Mouse (Mus musculus): ENCODE data around the gene Hivep3. TPM values are rescaled to one million over a fixed set of nuclear protein-coding genes. Genes with fewer than 3 reads are reported as not detected.
A peak's percentile ranks its signal among the peaks of the same experiment; 100 is the strongest.

Hivep3 gene
- total RNA-seq, 1 experiment from 2014 or later: 6.3 TPM

DNA sequence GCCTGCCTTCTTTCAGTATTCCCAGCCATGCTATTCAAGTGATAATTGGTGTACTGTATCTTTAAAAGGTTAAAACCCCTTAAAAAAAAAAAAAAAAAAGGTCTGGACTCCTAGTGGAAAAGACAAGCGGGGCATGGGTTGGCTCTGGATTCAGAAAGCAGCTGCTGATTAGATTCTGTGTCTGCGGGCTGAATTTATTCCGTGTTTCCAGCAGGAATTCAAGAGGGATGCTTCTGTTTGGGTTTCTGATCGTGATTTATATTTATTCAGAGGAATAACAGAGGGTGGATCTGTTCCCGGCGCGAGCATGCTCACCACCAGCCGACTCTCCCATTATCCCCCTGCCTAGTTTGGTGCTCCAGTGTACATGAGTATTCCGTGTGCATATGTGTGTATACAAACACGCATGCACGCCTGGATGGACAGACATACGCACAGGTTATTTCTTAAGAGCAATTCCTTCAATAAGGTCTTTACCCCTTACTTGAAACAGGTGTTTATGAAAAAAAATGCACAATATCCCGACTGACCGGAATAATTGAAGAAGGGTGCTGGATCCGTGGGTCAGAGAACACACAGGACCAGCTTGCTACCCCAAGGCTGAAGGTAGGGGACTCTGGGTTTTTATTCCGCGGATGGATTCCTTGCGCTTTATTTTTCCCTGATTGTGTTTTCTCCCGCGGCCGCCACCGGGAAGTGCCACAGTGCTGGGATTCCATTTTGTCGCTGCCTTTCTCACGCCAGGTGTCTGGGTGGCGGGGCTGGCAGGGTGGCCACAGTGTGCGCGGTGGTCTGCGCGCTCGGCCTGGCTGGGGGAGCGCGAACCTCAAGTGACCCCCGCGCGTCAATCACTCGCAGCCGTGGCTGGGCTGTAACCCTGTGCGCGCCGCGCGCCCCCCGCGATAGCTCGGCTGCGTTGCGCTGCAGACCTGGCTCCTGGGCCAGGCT is 80.9 kb downstream of the Hivep3 start:
- no peak for ATAC-seq (replicated peaks; ENCODE audit: low read depth, poor library complexity, severe bottlenecking)

DNA sequence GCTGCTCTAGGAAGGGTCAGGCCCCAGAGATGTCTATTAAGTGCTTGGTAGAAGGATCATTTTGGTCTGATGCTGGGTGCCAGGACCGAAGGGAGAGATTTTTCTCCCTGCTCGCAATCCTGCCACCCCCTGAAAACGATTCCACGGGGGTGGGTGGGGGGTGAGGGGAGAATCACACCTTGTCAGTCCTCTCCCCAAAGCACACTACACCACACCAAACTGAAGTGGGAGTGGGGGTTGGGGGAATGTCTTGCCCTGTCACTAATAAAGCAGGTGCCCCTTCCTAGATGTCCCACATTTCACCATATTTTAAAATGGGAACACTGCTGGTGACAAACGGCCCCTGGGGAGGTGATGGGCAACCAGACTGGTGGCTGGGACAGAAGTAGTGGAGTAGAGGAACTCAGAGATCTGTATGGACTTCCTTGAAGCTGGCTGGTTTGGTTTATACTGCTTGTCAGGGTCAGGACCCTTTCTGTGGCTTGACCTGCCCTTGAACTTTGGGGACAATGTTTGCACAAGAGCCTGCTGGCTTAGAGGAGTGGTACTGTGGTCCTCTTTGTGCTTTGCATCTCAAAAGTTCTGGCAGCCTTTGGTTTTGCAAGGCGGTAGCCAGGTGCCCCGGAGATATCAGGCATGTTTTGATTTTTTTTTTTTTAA is 81.7 kb downstream of the Hivep3 start:
- no peak for ATAC-seq (replicated peaks; ENCODE audit: low read depth, poor library complexity, severe bottlenecking)

DNA sequence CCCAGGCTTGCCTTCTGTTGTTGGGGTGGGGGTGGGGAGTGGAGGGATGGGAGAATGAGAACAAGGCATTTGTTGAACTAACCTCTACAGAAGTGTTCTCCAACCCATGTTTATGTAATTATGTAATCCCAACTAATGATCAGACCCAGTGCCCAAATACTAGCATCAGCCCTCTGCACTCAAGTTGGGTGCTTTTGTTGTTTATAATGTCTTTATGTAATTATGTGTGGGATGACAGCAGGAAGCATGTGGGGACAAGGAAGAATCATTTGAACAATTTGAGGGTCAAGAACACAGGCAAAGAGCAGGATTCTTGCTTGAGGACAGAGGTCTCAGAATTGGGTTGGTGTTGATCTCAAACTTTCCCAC is 82.2 kb downstream of the Hivep3 start:
- no peak for ATAC-seq (replicated peaks; ENCODE audit: low read depth, poor library complexity, severe bottlenecking)

DNA sequence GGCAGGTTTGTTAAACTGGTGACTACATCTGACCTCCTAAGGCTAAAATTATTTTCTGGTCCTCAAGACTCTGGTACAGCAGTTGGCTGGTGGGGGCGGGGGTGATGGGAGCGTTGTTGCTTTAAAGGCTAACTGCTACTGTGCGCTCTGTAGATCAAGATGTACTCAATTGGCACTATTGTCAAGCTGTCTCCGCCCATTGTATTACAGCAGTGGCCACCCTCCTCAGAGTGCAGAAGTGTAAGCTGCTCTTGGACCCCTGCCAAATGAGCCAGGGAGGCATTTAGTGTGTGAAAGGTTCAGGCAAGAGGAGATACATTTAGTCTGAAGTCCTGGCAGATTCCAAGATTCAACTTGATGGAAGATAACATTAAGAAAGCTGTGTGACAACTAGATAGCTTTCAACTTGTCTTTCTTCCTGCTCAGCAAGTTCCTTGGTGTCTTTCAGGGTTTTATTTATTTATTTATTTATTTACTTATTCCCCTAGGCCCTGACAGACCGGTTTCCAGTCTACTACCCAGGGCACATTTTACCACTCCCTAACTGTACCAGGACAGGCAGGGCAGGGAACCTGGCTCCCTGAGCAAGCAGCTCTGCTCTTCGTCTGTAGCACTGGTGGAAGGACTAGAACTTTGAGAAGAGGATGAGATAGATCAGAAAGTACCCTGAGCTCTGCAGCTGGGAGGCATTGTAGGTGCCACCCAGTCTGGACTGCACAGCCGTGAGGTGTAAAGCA is 83.2 kb downstream of the Hivep3 start:
- ATAC-seq (replicated peaks; ENCODE audit: low read depth, poor library complexity, severe bottlenecking): no peak

DNA sequence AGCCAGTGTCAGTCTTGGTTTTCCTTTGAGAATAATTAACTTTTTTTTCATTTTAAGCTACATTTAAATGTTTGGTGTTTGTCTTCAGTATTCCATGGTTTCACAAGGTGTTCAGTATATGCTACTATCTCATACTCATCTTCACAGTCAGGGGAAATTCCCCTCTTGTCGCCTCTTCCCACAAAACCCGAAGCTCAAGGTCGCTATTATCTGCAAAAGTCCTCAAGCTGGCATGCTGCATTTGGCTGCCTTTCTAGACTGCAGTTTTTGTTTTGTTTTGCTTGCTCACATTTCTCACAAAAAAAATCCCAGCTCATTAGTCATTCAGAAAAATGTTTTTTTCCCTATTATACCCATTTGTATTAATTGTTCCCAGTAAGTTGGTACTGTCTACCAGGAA is 92.4 kb downstream of the Hivep3 start:
- no peak for ATAC-seq (replicated peaks; ENCODE audit: low read depth, poor library complexity, severe bottlenecking)

DNA sequence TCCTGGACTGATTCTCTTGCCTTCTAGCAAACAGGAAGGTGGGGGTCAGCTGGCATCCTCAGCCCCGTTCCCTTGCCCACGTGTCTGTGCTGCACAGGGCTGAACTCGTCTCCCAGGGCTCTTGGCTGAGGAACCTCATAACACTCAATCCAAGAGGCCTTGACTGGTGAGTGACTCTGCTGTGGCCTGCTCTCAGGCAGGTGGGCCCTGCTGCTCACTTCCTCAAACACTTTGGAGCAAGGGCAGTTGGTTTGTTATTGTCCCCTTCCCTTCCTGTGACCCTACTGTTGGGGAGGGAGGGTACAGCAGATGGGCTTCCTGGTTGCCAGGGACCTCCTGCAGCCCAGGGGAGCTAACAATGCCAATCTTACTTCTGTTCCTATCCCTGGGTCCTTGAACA is 94.8 kb downstream of the Hivep3 start:
- peak; percentile 68 for ATAC-seq (replicated peaks; ENCODE audit: low read depth, poor library complexity, severe bottlenecking)

DNA sequence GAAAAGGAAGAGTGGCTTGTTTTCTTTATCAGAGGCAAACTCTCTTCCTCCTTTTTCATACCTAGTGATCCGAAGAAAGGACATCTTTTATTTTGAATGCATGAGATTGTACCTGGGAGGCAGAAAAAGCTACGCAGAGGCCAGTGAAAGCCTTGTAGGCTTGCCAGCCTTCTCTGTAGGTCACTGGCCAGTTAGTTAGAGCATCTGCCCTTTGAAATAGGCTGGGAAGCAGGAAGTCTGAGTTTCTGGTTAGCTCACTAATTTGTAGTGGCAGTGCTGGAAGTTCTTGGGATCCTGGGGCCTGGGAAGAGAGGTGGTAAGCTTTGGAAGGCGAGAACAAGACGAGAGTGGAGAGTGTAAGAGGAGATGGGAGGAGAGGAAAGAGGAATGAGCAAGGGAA is 95.4 kb downstream of the Hivep3 start:
- ATAC-seq (replicated peaks; ENCODE audit: low read depth, poor library complexity, severe bottlenecking): no peak

DNA sequence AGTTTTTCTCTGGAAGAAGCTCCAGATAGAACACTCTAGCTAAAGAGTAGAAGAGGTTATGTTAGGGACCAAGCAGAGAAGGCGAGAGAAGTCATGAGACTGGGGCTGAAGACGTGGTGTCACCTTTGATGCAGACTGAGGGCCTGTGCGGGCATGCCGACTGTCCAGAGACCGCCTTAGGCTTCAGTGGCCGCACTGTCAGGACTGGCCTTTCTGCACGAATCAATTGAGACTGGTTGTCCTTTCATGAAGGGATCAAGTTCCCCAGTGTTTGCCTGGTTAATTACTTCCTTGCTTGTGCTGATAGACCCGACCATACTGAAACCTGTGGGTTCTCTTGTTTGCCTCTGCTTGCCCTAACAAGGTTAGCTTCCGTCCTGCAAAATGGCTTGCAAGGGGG is 99.7 kb downstream of the Hivep3 start:
- ATAC-seq (replicated peaks; ENCODE audit: low read depth, poor library complexity, severe bottlenecking): no peak

DNA sequence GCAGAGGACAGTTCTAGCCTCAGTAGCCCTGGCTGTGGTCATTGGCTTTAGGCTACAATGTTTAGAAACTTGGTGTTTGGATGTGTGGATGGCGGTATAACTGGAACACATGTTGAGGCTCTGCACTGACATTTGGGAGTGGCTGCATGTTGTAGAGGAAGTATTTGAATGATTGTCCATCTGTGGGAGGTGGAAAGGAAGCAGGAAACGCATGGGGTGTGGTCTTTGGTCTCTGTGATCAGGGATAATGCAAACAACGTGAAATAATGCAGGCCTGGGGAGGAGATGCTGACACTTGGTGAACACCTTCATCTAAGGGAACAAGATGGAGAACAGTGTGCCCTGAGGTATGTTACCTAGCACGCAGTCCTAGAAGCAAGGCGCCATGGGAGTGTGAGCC is 100.3 kb downstream of the Hivep3 start:
- peak; percentile 47; the same call in 1 of the 2 replicates for ATAC-seq (replicated peaks; ENCODE audit: low read depth, poor library complexity, severe bottlenecking)

DNA sequence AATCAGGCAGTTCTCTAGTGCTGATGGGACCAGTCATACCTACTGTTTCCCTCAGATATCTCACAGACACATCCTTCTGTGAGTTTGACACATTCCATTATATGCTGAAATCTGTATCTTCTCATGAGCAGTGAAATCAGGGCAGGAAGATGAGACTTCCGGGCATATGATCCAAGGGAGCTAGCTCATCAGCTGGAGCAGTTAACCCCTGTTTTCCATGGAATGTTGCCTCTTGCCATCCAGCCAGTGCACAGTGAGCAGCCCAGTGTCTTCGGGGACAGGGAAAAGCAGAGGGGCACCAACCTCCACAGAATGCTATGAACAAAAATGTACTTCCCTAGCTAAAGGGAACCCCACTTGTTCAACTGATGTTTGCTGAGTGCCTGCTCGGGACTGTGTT is 102.6 kb downstream of the Hivep3 start:
- ATAC-seq (replicated peaks; ENCODE audit: low read depth, poor library complexity, severe bottlenecking): no peak

DNA sequence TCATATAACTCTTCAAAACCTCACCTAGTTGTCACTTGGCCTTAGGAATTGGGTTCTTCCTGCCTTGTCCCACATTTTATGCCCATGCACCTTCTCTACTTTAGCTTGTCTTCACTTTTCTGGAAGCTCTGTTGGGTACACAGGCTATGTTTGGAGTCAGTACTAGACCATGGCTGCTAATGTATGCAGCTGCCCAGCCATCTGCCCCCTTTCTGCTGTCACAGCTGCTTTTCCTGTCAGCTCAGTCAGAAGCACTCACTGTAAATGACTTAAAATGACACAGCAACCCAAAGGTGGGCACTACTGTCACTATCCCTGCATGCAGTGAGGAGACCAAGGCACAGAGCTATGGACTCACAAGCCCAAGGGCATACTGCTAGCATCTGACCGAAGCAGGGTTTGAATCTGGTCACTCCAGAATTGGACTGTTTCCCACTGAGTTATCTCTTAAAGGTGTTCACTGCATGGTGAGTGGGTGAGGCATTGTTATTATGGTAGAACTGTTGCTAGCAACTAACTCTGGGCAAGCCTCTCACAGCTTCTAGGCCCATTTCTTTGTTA is 104.0 kb downstream of the Hivep3 start:
- ATAC-seq (replicated peaks; ENCODE audit: low read depth, poor library complexity, severe bottlenecking): no peak

DNA sequence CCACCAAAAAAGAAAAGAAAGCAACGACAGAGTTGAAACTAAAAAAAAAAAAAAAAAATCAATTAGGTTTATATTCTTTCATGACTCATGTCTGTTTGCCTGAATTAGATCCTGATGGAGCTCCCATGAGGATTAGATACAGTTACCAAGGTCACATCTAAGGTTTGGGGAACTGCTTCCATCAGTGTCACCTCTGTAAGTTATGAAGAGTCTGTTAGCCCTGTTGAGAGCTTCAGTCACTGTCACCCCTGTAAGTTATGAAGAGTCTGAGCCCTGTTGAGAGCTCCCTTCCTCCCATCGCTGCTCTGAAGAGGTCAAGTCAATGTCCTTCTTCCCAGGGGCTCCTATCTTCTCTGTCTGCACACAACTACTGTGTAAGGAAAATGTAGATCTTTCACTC is 104.7 kb downstream of the Hivep3 start:
- no peak for ATAC-seq (replicated peaks; ENCODE audit: low read depth, poor library complexity, severe bottlenecking)

DNA sequence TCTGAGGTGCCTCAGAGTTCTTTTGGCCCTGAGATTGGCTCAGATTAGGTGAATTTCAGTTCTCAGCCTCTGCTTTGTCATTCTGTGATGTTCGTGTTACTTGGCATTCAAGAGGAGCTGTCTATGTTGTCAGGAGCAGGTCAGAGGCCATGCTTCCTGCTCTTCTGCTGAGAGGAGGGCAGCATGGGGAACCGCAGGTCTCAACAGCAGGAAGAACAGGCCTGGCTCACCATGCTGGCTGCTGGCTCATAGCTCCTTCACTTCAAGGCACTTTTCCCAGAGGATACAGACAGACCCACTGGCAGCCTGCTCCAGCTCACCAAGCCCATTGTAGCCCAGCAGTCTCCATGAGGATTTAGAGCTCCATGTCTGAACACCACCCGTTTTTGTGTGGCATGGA is 109.7 kb downstream of the Hivep3 start:
- ATAC-seq (replicated peaks; ENCODE audit: low read depth, poor library complexity, severe bottlenecking): peak; percentile 50; the same call in 1 of the 2 replicates

DNA sequence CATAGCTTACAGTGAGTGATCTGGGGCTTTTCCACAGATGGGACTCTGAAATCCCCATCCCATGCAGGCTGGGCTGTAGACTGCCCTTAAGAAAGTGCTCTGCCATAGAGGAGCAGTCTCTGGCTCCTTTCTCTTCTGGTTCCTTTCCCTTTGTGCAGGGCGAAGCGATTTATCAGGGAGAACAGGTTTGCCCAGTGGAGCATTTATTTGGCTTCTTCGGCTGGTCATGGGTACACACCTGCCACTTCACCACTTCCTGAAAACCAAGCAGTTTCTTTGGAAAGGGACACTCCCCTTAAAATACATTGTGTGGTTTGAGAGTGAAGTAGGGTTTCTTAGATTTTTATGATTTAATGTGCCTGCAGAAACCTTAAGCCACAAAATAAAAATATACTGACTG is 110.7 kb downstream of the Hivep3 start:
- no peak for ATAC-seq (replicated peaks; ENCODE audit: low read depth, poor library complexity, severe bottlenecking)

DNA sequence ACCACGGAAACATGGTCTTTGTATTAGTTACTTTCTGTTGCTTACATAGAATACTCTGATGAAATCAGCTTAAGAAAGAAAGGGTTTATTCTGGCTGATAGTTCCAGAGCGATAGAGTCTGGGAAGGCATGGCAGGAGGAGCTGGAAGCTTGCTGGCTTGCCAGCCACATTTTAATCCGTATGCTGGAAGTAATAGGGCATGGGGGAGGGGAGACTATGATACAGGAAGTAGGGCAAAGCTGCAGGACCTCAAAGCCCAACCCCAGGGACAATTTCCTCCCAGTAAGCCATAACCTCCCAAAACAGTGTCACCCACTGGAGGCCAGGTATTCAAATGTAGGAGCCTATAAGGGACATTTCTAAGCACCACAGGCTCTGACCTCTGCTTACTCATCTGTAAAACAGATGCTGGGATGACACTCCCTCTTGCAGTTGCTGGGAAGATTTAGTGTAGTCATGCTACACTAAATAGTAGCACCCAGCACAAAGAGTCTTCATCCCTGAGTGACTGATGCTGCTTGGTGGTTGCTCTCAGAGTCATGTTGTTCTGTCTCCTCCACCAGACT is 112.1 kb downstream of the Hivep3 start:
- no peak for ATAC-seq (replicated peaks; ENCODE audit: low read depth, poor library complexity, severe bottlenecking)

DNA sequence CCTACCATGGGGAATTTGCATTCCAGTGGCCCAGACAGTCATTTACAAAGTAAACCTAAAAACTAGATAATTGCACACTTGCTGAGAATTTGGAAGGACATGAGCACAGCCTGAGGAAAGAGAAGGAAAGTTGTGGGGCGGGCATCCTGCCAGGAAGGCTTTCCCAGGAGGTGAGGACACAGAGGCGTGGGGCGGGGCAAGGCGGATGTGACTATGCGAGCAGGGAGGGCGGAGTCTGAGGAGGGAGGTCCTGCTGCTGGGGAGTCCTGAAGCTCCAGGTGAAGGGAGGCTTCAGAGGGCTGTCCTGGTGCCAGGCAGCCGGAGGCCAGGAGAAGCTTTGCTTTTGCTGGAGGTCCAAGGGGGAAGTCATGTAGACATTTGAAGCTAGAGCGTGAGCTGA is 118.9 kb downstream of the Hivep3 start:
- ATAC-seq (replicated peaks; ENCODE audit: low read depth, poor library complexity, severe bottlenecking): no peak

DNA sequence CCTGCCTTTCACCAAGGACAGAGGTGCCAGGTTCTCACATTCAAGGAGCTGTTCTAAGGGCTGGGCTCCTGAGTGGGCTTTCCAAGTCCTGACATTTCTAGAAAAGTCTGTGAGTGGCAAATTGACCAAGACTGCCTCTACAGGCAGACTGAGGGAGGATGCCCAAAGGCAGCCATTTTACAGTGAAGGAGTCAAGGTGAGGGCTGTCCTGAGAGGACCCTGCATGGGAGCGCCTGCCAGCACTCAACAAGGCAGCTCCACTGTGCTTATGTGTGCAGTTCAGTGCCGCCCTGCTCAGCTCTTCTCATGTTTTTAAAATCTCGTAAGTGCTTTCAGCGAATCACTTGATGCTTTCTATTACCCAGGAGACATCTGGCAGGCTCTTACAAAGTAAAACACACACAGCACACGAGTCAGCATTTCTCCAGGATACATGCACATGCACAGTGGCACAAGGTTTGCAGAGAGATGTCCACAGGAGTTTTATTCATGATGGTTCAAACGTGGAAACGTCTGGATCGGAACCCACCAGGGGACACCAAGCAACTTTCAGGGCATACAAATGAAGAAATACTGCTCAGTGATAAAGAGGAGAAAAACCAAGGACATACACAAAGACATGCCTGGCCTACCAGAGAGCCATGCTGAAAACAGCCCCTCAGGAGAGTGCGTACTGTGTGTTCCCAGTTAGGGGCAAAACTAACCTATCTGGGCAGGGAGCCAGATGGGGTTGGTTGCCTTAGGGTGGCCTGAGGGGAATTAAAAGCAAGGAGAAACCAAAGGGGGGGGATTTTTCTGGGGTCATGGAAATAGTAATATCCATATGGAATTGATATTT is 120.9 kb downstream of the Hivep3 start:
- ATAC-seq (replicated peaks; ENCODE audit: low read depth, poor library complexity, severe bottlenecking): peak; percentile 52

DNA sequence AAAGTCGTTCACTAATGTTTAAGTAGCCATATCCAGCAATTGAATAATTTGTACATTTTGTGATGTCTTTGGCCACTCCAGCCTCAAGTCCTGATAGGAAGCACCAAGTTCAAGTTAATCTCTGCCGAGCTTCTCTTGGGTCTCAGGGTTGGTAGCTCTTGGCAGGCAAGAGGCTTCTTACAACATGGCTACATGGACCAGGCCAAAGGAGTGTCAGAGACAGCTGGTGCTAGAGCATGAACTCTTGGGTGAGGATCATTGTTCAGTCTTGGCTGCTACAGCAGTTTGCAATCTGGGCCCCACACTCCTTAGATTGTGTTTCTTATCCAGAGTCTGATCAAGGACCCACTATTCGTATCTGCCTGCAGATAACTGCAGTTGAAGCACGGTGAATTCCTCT is 125.9 kb downstream of the Hivep3 start:
- no peak for ATAC-seq (replicated peaks; ENCODE audit: low read depth, poor library complexity, severe bottlenecking)

DNA sequence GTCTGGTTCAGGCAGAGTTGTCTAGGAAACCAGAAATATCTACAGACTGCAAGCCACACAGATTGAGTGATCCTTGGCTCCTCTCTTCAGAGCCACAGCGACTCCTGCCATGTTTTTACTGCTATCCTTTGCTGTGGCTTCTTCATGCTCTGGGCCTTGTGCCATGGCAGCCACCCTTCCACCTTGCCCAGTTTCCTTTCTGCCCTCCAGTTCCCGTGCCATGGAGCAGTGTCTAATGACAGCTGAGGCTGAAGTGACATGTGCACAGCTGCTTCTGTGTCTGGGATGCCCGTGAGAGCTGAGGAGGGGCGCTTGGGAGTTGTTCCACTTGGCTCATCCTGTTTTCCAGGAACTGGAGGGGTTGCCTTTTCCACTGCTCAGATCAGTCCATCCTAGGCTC is 127.4 kb downstream of the Hivep3 start:
- no peak for ATAC-seq (replicated peaks; ENCODE audit: low read depth, poor library complexity, severe bottlenecking)

All from common myeloid progenitor, adult 5-6 weeks (primary cell).